Mouse (Mus musculus) left cerebral cortex, adult 9 months (tissue): ENCODE measurements at regions not wholly inside any gene's neighbourhood (a gene's known extent, or its start where the extent isn't known, plus 50 kb on each side); places are given as distances from the start of the nearest gene placed in this dataset.
"Not testable (repeated sequence)": the region's sequence is repeated elsewhere in the genome, so short reads cannot be mapped to it uniquely, and the experiment has no call there.

Source experiments
- DNase-seq, 2 experiments: peaks; one replicate each; pipeline ENCODE4 v3.0.0; 2022; ENCODE audit warnings: low spot score in 2 of 2

DNA sequence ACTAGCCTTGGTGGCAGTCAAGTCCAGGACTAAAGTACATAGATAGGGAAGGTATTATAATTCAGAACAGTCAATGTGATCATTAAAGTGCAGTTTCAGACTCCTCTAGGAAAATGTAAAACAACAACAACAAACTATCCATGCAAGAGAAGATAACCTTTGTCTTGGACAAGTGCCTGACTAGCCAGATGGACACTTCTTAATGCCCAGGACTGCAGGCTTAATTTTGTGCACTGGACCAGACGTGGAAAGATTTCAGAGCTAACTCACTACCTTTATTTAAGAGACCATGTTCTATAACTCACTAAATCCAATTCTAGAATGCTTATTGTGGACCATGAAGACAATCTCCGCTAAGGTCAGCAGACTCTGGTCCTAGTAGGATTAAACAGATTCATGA, 215.6 kb upstream of the Stxbp5 start:
- no peak for DNase-seq

DNA sequence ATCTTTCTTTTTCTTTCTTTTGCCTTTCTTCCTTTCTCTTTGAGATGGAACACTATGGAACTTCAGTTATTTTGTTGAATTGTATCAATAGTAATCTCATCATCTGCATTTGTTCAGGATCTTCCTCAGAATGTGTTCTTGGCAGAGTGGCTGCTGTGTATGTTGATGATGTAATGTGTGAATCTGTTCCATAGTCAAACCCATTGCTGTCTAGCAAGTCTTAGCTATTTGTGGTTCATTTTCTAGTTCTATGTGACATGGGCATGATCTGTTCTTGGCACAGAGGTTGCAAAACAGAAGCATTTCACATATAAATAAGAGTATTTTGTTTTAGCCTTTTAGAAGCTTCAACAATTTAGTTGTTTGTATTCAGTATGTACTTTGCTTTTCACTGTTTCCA, 212.4 kb upstream of the Stxbp5 start:
- no peak for DNase-seq

DNA sequence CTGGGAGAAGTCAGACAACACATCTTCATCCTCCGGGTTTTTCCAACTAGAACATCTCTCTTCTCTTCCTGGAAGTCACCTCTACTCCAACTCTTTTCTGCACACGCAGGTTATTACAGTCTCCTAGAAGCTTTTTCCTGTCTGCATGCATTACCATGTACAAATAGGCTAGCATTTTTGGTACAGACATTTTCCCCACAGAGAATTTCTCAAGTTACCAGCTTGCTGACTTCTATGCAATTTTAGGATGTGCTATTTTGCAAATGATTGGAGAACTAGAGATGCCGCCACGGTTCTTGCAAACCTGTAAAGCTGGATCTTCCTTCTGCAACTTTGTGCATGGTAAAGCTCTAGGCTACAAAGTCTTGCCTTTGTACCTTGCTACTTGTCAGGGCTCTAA, 210.2 kb upstream of the Stxbp5 start:
- no peak for DNase-seq

DNA sequence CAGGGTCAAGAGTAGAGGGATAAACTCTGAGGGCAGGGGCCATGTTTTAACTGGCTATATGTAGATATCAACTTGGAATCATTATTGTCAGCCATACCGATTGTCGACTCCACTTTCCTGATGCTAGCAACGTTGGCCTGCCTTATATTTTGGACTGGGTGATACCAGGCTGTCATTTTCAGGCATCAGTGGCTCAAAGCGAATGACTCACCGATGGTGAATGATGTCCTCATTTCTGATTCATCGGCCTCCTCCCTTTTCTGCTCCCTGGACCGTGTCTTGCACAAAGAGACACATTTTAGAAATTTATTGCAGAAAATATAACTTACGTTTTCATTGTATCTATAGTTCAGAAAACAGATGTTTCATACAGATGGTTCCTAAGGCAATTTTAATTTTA, 209.0 kb upstream of the Stxbp5 start:
- DNase-seq, result no peak

DNA sequence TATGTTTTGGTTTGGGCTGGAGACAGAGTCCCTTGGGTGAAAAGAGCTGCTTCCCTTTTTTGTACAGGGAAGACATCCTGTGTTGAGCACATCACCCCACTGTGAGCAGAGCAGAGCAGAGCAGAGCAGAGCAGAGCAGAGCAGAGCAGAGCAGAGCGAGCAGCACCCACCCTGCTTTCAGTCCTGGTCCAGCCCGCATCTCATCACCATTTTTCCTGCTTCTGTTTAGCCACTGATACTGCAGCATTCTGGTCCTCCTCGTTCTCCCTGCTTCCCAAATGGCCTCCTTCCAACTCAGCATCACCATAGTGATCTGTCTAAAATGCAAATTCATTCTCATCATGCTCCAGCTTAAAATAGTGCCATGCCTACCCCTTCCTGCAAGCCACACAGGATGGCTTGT, 206.2 kb upstream of the Stxbp5 start:
- DNase-seq, result peak; percentile 70 to 85

DNA sequence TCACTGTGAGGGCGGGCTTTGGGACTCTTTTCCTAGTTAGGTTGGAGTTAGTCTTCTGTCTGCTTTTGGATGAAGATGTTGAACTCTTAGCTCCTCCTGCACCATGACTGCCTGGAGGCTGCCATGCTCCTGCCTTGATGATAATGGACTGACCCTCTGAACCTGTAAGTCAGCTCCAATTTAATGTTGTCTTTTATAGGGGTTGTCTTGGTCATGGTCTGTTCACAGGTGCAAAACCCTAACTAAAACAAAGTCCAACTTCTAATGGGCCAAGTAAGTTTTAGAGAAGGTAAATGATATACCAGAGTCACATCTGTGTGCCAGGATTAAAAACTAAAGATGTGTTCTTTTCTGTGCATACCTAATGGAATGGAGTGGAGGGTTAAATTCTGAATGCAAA, 205.8 kb upstream of the Stxbp5 start:
- DNase-seq, result no peak

DNA sequence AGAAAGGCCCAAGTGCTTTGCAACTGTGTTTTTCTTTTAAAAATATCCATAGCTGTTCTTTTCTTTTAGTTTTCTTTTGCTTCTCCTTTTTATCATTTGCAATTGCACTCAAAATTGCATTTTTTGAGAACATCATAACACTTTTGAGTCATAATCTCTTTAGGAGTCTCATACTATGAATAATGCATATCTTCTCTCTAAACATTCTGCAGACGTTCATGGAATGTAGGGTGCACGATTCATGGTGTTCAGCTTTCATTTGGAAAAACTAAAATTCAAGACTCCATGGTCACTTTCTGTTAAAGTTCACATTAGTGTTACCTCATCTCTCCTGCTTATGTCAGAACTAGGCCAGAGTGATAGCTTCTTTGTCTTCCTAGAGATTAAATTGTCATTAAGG, 200.8 kb upstream of the Stxbp5 start:
- DNase-seq, result no peak

DNA sequence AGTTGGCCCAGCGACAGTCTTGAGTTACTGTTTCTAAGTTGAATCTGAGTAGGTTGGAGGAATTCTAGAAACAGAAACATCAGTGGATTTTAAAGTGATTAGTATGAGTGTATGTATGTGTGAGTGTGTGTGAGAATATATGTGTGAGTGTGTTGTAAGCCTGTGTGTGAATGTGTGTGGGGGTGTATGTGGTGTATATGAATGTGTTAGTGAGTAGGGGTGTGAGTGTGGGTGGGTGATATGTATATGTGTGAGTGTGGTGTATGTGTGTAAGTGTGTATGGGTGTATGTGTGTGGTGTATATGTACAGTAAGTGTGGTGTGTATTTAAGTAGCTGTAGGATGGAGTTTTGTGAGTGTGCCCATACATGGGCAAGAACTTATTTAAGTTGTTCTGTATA, 197.6 kb upstream of the Stxbp5 start:
- DNase-seq, result no peak

DNA sequence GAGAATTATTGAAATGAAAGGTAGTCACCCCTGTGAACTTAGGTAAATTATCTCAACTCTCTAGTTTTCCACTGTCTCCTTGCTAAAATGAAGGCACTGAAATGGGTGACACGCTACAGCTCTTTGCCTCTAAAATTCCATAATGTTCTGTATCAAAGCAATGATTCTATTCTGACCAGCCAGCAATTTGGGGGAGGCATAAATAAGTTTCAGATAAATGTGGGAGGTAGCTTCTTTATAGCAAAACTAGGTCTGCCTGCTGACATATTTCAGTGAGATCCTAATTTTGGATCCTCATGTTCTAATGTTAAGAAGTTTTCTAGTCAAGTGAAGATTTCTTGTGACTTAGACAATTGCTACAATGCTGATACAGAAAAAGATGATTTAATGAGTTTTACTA, 193.2 kb upstream of the Stxbp5 start:
- DNase-seq, result peak in 1 of 2 experiments; percentile 36

DNA sequence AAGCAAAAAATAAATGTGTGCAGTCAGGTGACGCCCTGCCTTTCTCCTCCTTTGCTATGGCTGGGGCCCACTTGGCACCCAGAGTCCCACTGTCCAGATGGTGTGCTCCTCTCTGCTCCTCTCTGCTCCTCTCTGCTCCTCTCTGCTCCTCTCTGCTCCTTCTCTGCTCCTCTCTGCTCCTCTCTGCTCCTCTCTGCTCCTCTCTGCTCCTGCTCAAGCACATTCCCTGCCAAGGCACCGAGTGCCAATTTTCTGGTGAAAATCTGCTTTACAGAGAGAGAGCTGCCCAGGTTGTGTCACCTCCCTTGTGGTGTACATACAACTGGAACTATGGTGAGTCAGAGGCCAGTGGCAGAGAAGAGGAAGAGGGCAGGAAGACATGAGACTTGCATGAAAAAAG, 192.8 kb upstream of the Stxbp5 start:
- peak; percentile 39 to 50 for DNase-seq

DNA sequence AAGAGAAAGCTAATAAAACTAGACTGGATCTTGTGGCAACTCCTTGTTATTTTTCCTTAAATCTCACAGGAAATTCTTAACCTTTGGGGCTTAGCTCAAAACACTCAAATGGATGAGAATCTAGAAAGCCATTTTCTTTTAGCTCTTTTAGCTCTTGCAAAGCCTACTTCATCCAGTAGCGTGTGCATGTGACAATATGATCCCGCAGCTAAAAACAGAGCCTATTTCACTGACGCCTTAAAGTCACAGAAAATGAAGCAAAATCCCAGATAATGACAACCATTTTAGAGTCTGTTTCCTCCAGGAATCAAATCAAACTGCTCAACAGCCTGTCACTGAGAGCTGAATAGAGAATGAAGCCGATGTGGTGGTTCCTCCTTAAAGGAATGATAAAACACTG, 185.1 kb upstream of the Stxbp5 start:
- no peak for DNase-seq

DNA sequence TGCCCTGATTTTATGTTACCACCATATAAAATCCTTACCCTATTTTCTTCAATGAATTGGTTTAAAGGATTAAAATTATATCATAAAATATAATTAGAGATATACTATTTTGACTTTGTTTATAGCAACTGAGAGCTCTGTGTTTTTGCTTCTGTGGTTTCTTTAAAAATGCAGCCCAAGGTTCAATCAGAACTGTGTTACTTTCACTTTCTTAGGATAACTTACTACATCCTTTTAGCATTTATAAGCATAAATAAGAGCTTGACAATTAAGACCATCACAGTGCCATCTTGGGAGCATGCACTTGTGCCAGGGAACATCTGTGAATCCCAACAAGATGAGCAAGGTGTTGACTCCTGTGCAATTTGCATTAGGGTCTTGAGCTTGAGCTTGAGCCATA, 169.3 kb upstream of the Stxbp5 start:
- DNase-seq, result no peak

DNA sequence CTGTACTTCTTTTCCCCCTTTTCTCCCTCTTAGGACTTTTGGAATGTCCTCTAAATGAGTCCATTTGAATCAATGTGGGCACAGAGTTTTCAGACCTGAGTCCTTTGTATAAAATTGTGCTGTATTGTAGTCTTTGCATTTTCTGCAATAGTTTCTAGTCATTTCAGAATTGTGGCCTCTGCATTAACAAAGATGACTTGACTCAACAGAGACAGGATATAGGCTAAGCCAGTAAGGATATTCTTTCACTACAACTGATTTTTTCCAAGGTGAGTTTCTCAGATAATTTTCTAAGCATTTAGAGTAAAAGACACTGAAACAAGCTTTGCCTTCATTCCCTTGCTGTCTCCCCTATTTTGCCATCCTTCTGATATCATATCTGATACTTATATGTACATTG, 168.8 kb upstream of the Stxbp5 start:
- not testable (repeated sequence) for DNase-seq

DNA sequence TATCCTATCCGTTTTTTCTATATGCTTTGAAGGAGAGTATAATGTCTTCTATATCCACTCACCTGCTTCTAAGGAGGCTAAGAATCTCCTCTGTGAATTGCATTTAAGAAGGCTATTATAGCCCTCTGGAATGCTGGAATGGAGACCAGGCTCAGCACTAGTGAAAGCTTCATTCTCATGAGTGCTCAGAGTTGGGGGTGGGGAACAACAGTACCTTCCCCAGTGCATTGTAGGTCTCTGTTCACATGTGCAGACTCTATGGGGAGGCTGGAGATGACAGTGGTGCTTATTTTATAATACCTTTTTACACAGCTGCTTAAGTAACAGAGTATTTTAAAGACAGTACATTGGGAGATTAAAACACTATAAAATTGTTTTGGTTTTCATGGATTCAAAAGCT, 145.9 kb upstream of the Stxbp5 start:
- DNase-seq, result no peak

DNA sequence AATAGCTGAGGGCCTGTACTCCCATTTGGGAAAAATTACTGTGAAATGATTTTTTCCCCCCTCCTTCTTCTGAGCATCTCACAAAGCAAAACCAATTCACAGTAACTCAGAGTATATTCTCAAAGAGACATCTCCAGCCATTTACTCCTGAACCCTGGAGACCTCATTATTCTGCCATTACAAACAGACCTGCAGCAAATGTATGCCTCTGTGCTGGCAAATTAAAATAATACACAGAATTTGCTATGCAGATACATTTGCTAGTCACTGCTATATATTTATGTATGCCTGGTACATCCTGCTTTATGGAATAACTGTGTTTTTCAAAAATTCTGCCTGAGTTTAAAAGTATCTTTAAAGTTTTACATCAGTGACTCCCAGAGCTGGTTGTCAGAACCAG, 145.4 kb upstream of the Stxbp5 start:
- no peak for DNase-seq

DNA sequence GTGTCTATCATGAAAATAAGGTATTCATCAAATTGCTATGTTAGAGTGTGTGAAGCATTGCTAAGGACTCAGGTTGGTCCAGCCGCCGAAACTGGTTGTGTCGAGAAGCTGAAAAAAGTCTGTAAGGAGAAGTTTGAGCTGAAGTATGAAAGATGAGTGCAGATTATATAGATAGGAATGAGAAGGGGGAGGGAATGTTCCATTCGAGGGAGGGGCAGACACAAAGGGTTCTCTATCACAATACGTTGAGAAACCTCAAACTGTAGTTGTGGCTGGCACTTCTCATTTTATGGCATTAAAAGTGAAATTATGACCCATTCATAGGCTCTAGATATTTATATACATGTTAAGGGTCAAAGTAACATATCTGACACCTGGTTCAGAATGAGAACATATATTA, 108.4 kb upstream of the Stxbp5 start:
- no peak for DNase-seq

DNA sequence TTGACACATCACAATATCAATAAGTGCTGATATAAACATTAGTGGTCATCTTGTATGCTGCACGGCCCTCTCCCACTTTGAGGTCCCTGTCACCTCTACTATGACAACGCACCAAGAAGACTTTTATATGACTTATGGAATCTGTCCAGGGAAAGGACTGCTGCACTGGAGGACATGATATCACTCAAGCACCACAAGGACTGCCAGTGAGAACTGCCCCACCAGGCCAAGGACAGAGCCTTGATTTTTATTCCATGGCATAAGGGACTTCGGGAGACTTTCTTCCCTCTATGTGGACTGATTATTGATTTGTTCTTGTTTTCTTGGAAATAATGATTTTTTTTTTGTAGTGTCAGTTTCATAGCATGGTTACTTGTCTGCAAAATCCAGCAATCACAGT, 97.7 kb upstream of the Stxbp5 start:
- DNase-seq, result no peak

DNA sequence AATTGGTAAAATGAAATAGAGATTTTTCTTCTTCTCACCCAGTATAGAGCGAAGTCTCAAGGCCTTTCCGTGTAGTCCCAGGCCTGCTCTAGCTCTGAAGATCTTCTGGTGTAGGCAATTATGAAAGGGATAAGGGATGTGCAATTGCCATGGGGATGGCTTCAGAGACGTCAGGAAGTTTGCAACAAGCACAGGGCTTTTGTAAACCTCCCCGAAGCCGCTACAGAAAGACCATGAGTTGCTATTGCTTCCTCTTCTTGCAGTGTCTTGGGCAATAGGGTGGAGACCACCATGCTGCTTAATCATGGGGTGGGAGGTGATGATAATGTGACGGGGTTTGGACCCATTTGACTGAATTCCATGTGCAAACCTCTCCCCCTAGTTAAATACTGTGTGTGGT, 95.3 kb upstream of the Stxbp5 start:
- DNase-seq, result no peak

DNA sequence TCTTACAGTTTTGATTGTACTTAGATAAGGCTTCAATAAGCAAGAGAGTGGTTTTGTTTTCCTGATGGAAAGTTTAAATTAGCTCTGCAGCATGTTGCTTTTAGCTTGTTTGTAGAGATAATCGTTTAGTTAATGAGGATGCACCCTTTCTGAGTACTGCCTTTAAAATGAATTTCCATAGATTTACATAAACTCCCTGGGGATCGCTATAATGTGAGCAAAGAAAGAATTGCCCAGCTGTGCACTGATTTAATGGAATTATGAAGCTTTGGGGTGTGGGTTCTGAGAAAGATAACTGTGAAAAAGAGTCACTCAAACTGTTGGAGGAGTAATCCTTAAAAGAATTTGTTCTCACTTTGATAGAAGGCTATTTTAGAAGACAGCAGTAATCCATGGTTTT, 91.9 kb upstream of the Stxbp5 start:
- DNase-seq, result no peak

DNA sequence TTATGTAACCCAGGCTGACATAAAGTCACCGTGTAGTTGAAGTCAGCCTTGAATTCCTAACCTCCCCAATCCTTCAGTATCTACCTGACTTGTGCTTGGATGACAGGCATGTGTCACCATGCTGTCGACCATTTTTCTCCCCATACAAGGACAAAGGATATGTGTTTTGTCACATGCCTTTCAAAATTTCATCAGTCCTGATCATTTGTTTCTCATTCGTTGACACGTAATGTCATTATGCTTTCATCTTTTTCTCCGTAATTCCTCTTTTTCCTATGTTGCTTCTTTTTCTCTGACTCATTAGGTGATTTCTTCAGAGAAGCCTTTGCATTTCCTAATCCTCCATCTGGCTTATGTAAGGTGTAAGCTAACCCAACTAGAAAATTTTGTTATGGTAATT, 84.5 kb upstream of the Stxbp5 start:
- DNase-seq, result no peak

DNA sequence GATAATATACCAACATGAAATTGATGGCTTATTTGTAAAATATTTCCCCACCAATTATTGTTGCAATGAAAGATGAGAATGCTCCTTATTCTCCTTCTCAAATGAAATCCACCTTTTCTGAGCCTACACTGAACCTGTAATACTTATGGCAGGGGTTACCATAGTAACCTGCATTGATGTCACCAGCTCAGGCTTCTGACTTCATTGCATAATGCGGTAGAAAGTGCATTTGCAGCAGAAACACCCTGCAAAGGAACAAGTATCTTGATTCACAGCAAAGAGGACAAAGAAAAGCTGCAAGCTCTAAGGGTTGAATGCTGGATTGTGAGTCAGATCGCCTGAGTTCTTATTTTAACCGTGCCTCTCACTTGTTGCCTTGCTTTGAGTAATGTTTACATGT, 75.5 kb upstream of the Stxbp5 start:
- DNase-seq, result peak; percentile 28 to 42
